Mouse (Mus musculus): Measurements from ENCODE around the gene Cd28. TPM values are rescaled to one million over a fixed set of nuclear protein-coding genes. Genes with fewer than 3 reads are reported as not detected.

Cd28 gene
- total RNA-seq, 1 experiment from 2014 or later = 13.5 TPM

Other genes with a start within 250 kb of the Cd28 start
- 1.1 and 2.7 TPM in 2 replicates for gene Raph1, start 149.7 kb upstream of the Cd28 start, total RNA-seq (2017)
- gene Ctla4, start 170.2 kb downstream of the Cd28 start, total RNA-seq (2017) = 2.9 and 4.5 TPM in 2 replicates